Mouse (Mus musculus) kidney, embryonic 16.5 days (tissue): ENCODE data around the gene Cdc42. TPM values are rescaled to one million over a fixed set of nuclear protein-coding genes. Genes with fewer than 3 reads are reported as not detected.
A peak's percentile ranks its signal among the peaks of the same experiment; 100 is the strongest.

Source experiments
- ATAC-seq: fragments of 200-750 bp; cut with Nextera tagmentation; 2 replicates; pipeline ENCODE4 v1.8.0; 2017; ENCODE audit warnings: moderate TSS enrichment; ENCODE audit not compliant: low FRiP score, low TSS enrichment
- H3K27ac ChIP-seq: fragments of 300-500 bp; sonication (generic); 2 replicates; pipeline ENCODE4 v1.5.1; 2014; ENCODE audit warnings: low read length
- H3K27me3 ChIP-seq: fragments of 300-500 bp; sonication (generic); 2 replicates; pipeline ENCODE4 v1.6.1; 2014; ENCODE audit warnings: low read length, control low read depth, mixed read lengths; ENCODE audit not compliant: insufficient read depth
- H3K36me3 ChIP-seq: fragments of 300-500 bp; sonication (generic); 2 replicates; pipeline ENCODE4 v1.6.1; 2014; ENCODE audit warnings: low read length, control low read depth, mixed read lengths; ENCODE audit not compliant: insufficient read depth
- H3K4me1 ChIP-seq: fragments of 300-500 bp; sonication (generic); 2 replicates; pipeline ENCODE4 v1.6.1; 2014; ENCODE audit warnings: low read length, control low read depth, mixed read lengths; ENCODE audit not compliant: insufficient read depth
- H3K4me2 ChIP-seq: fragments of 300-500 bp; sonication (generic); replicated peaks from 2 replicates; pipeline ENCODE4 v1.6.1; 2014; ENCODE audit warnings: low read depth, low read length
- H3K4me3 ChIP-seq: fragments of 300-500 bp; sonication (generic); 2 replicates; pipeline ENCODE4 v1.5.1; 2014; ENCODE audit warnings: mild to moderate bottlenecking, low read length
- H3K9ac ChIP-seq: fragments of 300-500 bp; sonication (generic); replicated peaks from 2 replicates; pipeline ENCODE4 v1.6.1; 2014; ENCODE audit warnings: low read length
- H3K9me3 ChIP-seq: fragments of 300-500 bp; sonication (generic); 2 replicates; pipeline ENCODE4 v1.6.1; 2016; ENCODE audit warnings: low read length, control low read depth
- WGBS: fragments of 180-500 bp; shearing (Covaris S2); extraction: QIAGEN DNeasy Blood & Tissue Kit; methylation state at CpG from one replicate; pipeline ENCODE4 v1.1.7; 2014; 5-methylcytosine and 5-hydroxymethylcytosine counted together
- polyA plus RNA-seq: library from polyadenylated mRNA; unstranded; fragments of >200 nt; fragmentation: Nextera tagmentation; extraction: Ambion mirVana; gene quantifications from 2 replicates; pipeline ENCODE4 v1.2.1, GENCODE M21; 2015

The Cdc42 gene
- polyA plus RNA-seq, 1 experiment from 2014 or later, result 758 TPM

- H3K4me1 ChIP-seq, result peaks cover 9% of the 10 kb centered on the region; the same call in 1 of the 2 replicates
- peak overlapping the region; percentile 76 for H3K4me3 ChIP-seq
- H3K9ac ChIP-seq, result peak overlapping the region; percentile 82
- no peaks in the 10 kb centered on the region for H3K36me3 ChIP-seq
- under 1% methylated on average over 20 of the region's 20 CpGs for WGBS
- no peak for ATAC-seq
- peak overlapping the region; percentile 91 for H3K4me2 ChIP-seq
- H3K27ac ChIP-seq, result peak overlapping the region; percentile 97
- H3K27me3 ChIP-seq, result no peaks in the 10 kb centered on the region
- no peaks in the 10 kb centered on the region for H3K9me3 ChIP-seq
These were observed 30.1 kb upstream of the Cdc42 start for GRCm38 (mm10) chr4:137387482-137388058.

GRCm38 (mm10) chr4:137380702-137381605 lies 23.4 kb upstream of the Cdc42 start:
- 38% methylated on average over 15 of the region's 16 CpGs for WGBS
- no peak overlapping the region for H3K4me3 ChIP-seq
- H3K27ac ChIP-seq, result peak overlapping the region; percentile 82
- no peaks in the 10 kb centered on the region for H3K36me3 ChIP-seq
- no peaks in the 10 kb centered on the region for H3K27me3 ChIP-seq
- ATAC-seq, result peak; percentile 57
- H3K9ac ChIP-seq, result no peak overlapping the region; the same call in 1 of the 2 replicates
- peak overlapping the region; percentile 37 for H3K4me2 ChIP-seq
- H3K4me1 ChIP-seq, result peaks cover 7% of the 10 kb centered on the region
- H3K9me3 ChIP-seq, result no peaks in the 10 kb centered on the region

GRCm38 (mm10) chr4:137379713-137380255 lies 22.3 kb upstream of the Cdc42 start:
- no peak for ATAC-seq
- H3K27ac ChIP-seq, result no peak overlapping the region
- peaks cover 16% of the 10 kb centered on the region for H3K4me1 ChIP-seq
- no peak overlapping the region for H3K4me2 ChIP-seq
- 92% methylated on average over 10 of the region's 10 CpGs for WGBS
- H3K9me3 ChIP-seq, result no peaks in the 10 kb centered on the region
- no peak overlapping the region for H3K4me3 ChIP-seq
- no peaks in the 10 kb centered on the region for H3K36me3 ChIP-seq
- H3K27me3 ChIP-seq, result no peaks in the 10 kb centered on the region
- no peak overlapping the region for H3K9ac ChIP-seq

GRCm38 (mm10) chr4:137379085-137379484 lies 21.6 kb upstream of the Cdc42 start:
- Histone ChIP-seq H3K4me1 (peaks cover 16% of the 10 kb centered on the region), H3K27me3 (no peaks in the 10 kb centered on the region), H3K36me3 (no peaks in the 10 kb centered on the region), H3K9me3 (no peaks in the 10 kb centered on the region), H3K27ac (no peak overlapping the region), H3K4me2 (no peak overlapping the region), H3K4me3 (no peak overlapping the region), H3K9ac (no peak overlapping the region)
- no peak for ATAC-seq
- WGBS, result 79% methylated on average over 3 of the region's 3 CpGs

GRCm38 (mm10) chr4:137377526-137378304 lies 20.2 kb upstream of the Cdc42 start:
- Histone ChIP-seq H3K27ac (no peak overlapping the region), H3K4me3 (no peak overlapping the region), H3K9me3 (no peaks in the 10 kb centered on the region), H3K9ac (no peak overlapping the region), H3K4me1 (peaks cover 16% of the 10 kb centered on the region), H3K4me2 (no peak overlapping the region), H3K27me3 (no peaks in the 10 kb centered on the region), H3K36me3 (no peaks in the 10 kb centered on the region)
- ATAC-seq, result no peak
- WGBS, result 84% methylated on average over 4 of the region's 4 CpGs

- 73% methylated on average over 2 of the region's 2 CpGs for WGBS
- H3K4me2 ChIP-seq, result no peak overlapping the region
- no peaks in the 10 kb centered on the region for H3K27me3 ChIP-seq
- no peak overlapping the region for H3K4me3 ChIP-seq
- no peak overlapping the region for H3K9ac ChIP-seq
- no peak overlapping the region for H3K27ac ChIP-seq
- no peaks in the 10 kb centered on the region for H3K9me3 ChIP-seq
- H3K4me1 ChIP-seq, result peaks cover 23% of the 10 kb centered on the region
- ATAC-seq, result no peak
- H3K36me3 ChIP-seq, result no peaks in the 10 kb centered on the region
These were observed 19.3 kb upstream of the Cdc42 start for GRCm38 (mm10) chr4:137376778-137377177.

GRCm38 (mm10) chr4:137375314-137376278 lies 18.1 kb upstream of the Cdc42 start:
- WGBS, result 35% methylated on average over 19 of the region's 19 CpGs
- Histone ChIP-seq H3K27ac (peak overlapping the region; percentile 26; the same call in 1 of the 2 replicates), H3K9me3 (no peaks in the 10 kb centered on the region), H3K27me3 (no peaks in the 10 kb centered on the region), H3K4me2 (peak overlapping the region; percentile 1; the same call in 1 of the 2 replicates), H3K36me3 (no peaks in the 10 kb centered on the region), H3K4me1 (peaks cover 18% of the 10 kb centered on the region; the same call in 1 of the 2 replicates), H3K4me3 (no peak overlapping the region), H3K9ac (0 out of 2 replicates have a peak overlapping the region, but pooled peaks have one; percentile 3)
- peak; percentile 44; the same call in 1 of the 2 replicates for ATAC-seq

GRCm38 (mm10) chr4:137373711-137374110 lies 16.2 kb upstream of the Cdc42 start:
- H3K36me3 ChIP-seq, result no peaks in the 10 kb centered on the region
- no peaks in the 10 kb centered on the region for H3K9me3 ChIP-seq
- H3K4me2 ChIP-seq, result no peak overlapping the region
- no peak for ATAC-seq
- H3K27ac ChIP-seq, result 0 out of 2 replicates have a peak overlapping the region, but pooled peaks have one; percentile 38
- peaks cover 28% of the 10 kb centered on the region for H3K4me1 ChIP-seq
- 47% methylated on average over 6 of the region's 6 CpGs for WGBS
- no peak overlapping the region for H3K9ac ChIP-seq
- H3K4me3 ChIP-seq, result no peak overlapping the region
- H3K27me3 ChIP-seq, result no peaks in the 10 kb centered on the region
